Mouse (Mus musculus) c-Kit-positive CD71-positive TER-119-positive erythroid progenitor cells, embryonic 14.5 days (primary cell): Measurements from ENCODE around the gene Mutyh.

Source experiments
- DNase-seq: peaks from one replicate; pipeline ENCODE4 v3.0.0-alpha.2; 2013; ENCODE audit warnings: low spot score

Mutyh gene

DNA sequence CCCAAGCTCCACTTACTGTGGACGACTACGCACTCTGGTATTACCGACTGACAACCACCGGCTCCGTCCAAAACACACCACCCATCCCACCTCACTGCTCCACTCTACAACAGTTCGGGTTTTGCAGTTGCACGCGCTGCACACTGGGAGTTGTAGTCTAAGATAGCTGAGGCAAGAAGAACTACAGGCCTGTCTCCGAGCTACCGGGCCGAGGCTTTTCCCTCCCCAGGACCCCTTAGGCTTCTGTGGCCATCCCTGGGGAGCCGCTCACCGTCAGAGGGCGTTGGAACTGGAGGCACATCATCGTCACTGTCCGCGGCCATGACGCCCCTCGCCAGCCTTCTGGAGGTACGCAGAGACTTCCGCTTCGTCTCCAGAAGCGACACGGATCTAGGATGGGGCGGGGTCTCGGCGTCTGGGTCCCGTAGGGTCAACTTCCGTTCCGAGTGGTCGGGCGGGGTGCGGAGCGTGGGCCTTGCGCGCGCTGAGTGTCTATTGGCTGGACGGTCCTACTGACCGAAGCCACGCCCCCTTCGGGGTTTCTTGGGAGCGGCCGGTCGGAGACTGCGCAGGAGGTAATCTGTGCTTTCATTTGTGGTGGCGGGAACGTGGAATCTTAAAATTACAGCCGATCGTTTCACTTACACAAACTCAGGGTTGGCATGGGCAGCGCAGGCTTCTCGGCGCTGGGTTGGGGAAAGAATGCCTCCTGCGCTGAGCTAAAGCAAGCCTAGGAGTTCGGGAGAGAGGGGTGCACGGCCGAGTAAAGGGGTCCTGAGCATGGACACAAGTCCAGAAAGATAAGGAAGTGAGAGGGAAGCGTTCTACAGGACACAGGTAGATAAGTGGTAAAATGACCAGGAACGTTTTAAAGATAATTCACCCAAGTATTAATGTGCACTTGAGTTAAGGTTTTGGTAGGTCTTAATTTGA is at the start of gene Mutyh, which contains the start of gene Toe1:
TSS of gene Mutyh (plus strand) at position 527 of the 933 bp plus-strand sequence.
TSS of gene Toe1 (minus strand) at position 444 of the 933 bp plus-strand sequence.
- DNase-seq: peak; percentile 95

DNA sequence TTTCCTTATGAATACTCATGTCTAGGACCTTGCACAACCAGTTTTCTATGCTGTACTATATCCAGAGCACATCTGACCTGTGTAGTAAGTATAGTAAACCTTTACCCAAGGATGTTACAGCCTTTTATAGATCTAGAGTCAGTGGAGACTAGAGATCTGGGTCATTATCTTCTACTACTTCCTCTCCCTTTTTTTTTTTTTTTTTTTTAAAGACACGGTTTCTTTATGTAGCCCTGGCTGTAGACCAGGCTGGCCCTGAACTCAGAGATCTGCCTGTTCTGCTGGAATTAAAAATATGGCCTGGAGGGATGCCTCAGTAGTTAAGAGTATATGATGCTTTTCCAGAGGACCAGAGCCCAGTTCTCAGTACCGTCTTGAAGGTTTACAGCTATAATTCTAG is 45.6 kb upstream of the Mutyh start:
- no peak for DNase-seq

DNA sequence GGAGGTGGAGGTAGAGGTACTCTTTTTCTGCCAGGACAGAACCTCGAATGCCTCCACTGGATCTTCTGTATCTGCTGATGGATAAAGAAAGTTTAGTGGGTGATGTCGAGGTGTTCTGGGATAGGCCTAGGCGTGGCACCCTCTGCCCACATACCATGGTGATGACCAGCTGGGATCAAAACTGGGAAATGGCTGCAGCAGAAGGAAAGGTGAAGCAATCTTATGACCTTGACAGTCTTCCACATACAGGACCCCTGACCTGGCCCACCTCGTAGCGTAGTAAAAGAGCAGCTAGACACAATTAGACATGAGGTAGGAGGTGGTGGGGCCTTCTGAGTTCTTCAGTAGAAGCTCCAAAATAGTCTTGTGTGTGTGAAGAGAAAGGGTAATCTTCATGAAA is 43.5 kb upstream of the Mutyh start:
- no peak for DNase-seq

DNA sequence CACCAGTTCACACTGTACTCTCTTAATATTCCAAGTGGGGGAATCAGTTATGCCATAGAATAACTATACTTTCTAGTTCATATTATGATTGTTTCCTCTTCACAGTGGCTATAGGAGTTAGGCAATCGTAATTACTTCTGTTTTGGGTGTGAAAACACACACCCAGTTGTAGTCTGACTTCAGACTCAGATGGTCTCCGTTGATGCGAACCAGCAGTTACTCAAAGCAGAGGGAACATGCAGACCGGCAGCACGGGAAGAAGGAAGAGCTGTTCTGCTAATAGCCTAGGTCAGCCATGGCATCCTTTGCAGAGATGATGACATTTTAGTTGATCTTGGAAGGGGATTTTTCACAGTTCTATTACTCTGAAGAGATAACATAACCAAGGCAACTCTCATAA is 39.0 kb upstream of the Mutyh start:
- no peak for DNase-seq

DNA sequence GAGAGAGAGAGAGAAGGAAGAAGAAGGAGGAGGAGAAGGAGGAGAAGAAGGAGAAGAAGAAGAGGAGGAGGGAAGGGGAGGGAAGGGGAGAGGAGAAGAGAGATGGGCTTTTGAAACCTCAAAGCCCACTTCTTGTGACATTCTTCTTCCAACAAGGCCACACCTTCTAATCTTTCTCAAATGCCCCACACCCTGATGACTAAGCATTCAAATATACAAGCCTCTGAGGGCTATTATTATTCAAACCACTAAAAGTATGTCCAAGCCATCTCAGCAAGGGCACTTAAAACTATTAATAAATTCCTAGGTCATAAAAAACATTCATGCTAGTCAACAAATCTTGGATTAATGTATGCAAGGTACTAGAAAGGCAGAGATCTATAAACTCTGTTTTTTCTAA is 38.5 kb upstream of the Mutyh start:
- DNase-seq: peak; percentile 20

DNA sequence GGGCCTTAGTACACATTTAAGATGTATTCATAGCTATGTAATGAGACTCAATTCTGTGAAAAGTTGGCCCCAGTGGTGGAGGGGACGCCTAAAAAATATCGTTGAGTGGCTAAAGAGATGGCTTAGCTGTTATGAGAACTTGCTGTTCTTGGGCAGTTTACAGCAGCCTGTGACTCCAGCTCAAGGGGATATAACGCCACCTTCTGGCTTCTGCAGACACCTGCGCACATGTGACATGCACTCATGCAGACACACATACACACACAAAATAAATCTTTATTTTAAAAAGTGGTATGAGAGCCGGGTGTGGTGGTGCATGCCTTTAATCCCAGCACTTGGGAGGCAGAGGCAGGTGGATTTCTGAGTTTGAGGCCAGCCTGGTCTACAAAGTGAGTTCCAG is 31.1 kb upstream of the Mutyh start:
- DNase-seq: no peak

DNA sequence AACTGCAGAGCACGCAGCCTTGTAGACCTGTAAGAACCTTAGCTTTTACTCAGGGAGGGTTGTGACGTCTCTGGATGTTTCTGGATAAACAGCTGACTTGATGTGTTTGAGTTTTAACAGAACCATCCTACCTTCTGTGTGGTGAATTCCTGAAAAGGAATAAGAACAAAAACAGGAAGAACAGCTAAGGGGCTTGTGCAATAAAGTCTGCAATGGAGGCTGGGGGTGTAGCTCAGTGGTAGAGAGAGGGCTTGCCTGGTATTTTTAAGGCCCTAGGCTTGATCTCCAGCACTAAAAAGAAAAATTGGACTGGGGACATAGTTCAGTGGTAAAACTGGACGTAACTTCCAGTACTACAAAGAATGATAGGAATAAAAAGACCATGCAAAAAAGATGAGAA is 30.4 kb upstream of the Mutyh start:
- no peak for DNase-seq

DNA sequence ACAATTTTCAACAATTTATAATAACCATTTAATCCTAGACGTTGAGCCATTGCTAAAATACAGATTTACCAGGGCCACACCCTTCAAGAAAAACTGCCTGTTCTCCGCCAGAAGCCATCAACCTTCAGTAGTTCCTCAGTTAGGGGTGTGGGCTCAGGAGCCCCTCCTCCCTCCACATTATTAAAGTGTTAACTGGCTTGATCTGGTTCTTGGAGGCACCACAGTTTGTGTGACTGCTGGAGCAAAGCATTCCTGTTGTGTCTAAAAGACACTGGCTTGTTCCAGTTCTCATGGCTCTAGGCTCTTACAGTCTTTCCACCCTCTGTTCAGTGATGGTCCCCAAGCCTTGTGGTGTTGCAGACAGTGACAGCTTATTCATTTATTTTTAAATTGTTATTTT is 27.0 kb upstream of the Mutyh start:
- no peak for DNase-seq

DNA sequence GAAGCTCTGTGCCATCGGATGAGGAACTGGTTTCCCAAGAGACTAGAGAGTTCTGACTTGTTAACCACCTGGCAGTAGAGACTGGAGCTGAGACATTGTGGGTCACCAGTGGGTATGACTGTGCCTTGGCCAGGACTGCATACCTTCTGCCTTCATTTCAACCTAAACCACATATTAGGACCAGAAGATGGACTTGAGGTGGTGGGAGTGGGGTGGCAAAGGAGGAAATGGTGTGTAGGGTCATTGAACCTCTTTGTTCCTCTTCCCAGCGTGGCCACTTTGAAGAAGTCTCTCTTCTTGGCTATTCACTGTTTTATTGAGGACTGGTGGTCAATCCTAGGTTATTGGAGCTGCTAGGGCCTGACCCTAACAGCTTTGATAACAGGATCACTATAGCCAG is 26.2 kb upstream of the Mutyh start:
- DNase-seq: no peak

DNA sequence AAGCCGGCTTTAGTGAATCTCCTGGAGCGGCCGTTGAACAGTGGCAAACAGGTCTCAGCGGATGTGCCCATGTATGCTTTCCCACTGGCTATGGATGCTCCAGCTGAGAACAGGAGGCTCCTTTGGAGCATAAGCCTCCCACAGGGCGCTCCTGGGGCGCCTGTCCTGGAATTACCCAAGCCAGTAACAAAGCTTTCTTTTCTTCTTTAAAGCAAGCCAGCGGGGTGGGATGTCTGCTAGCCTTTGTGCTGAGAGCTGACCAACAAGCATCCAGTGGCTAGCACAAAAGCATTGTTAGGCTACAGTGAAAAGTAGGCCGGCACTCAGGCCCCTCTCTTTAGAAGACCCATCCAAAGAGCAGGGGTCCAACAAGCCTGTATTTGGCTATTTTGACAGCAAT is 25.4 kb upstream of the Mutyh start:
- no peak for DNase-seq

DNA sequence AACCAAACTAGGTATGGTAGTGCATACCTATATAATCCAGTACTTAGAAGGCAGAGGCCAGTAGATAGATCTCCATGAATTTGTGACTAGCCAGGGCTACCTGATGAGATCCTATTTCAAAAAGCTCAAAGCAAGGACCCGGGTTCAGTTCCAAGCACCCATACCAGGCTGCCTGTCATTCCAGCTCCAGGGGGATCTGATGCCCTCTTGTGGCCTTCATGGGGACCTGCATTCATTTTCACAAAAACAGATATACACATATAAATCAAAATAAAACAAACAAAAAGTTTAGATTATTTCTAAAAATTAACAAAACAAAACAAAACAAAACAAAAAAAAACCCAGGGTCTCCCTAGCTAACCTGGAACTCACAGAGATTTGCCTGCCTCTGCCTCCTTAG is 20.9 kb upstream of the Mutyh start:
- DNase-seq: no peak

DNA sequence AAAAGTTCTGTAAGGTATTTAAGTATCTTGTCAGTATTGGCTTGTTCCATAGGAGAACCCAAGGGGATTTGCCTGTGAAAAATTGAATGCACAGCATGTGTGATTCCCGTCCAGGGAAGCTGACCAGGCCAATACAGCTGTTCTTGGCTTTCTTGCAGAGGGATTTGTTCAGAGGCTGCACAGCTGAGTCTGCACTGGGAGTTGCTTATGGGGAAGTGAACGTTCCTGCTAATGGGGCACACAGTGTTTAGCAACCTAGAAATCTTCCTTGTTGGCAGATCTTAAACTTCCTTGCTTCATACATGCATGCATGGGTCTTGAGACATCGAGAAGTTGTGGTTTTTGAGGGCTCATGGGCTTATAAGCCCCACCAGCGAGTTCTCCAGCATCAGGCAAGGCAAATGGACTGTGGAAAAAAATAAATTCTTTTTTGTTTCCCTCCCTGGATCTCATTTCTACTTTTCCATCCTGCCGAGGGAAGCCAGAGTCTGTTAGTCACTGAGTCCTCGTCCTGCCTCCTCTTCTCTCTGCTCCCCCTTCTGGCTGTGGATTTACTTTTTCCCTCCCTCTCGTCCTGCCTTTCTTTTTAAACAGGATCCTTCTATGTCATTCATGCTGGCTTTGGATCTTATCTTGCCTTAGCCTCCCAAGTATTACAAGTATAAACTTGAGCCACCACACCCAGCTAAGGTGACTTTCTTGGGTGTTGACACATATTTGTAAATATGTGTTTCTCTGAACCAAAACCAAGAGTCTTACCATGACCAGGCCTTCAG is 19.4 kb upstream of the Mutyh start:
- no peak for DNase-seq

DNA sequence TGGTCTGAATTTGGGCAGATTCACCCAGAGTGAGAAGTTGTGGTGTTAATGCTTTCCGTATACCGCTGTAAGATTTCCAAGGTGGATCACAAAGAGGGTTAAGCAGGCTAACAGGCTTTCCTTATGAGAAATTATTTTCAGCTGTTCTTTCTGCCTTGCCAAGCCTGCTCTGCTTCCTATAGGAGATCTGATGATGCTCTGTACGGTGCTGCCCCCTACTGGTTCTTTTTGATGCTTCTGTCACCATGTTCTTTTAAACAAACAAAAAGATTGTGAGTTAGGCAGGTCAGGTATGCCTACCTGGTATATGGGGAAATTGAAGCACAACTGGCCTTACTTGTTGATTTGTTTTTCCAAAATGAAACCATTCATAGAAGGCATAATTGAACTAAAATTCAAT is 18.6 kb upstream of the Mutyh start:
- peak; percentile 81 for DNase-seq

DNA sequence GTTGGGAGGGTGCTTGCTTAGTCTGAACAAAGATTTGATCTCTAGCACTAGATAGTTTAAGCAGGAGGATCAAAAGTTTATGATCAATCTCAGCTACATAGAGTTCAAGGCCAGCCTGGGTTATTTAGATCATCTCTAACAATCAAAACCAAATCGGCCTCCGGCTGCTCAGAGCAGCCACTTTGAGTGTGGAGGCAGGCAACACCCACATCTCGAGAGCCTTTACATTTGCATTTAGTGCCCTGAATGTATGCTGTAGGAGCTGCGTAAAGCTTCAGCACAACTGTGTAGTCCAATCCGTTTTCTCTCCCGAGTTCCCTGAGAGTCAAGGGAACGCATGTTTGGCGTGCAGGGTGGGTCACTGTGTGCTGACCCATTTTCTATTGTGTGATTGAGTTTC is 15.1 kb upstream of the Mutyh start:
- no peak for DNase-seq

DNA sequence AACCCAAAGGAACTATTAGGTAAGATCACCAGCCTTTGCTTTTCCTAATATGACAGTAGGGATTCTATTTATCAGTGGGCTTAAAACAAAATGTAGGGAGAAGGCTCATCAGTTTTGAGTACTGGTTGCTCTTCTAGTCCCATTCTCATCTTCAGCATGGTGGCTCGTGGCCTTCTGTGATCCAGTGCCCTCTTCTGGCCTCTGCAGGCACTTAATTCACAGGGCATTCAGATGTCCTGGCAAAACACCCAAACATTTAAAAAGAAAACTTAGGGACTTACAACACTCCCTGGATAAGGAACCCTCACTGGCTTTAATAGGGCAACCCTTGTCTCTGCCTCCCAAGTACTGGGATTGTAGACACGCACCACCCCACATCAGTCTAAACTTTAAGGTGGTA is 13.2 kb upstream of the Mutyh start:
- DNase-seq: no peak

DNA sequence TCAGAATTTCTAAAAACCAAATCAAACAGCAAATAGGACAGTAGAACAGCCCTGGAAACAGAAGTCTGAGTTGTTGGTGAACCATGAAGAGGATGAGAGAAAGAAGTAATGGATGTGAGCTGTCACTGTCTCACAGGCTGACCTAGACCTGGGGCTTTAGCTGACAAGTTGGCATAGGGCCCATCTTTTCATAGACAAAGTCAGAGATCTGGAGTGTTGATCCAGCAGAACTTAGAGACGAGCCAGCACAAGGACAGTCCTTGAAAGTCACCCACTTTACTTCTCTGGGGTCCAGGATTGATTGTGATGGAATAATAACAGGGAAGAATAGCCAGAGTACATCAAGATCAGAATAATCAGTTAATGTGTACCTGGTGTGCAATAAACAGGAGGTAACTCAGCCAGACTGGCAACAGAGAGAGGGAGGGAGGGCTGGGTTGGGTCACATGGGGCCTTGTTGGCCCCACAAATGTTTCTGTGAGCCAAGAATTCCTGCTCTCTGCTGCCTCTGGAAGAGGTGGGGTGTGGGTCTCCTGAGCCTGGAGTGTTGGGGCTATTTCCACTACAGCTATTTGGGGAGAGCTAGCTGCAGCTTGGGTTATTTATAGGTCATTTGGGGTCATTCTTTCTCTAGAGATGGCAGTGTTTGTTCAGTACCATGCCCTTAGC is 10.9 kb upstream of the Mutyh start:
- no peak for DNase-seq

DNA sequence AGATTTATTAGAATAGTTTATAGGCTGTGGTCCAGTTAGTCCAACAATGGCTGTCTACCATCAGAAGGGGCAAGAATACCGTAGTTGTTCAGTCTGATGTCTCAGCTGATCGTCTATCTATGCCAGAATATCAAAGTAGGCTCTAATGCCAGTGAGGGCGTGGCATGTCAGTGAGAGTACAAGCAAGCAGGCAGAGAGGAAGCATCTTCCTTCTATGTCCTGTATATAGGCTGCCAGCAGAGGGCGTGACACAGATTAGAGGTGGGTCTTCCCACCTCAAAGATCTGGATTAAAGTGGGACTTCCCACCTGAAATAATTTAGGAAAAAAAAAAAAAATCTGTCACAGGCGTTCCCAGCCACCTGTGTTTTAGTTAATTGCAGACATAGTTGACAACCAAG is 7.6 kb upstream of the Mutyh start:
- DNase-seq: peak; percentile 42

DNA sequence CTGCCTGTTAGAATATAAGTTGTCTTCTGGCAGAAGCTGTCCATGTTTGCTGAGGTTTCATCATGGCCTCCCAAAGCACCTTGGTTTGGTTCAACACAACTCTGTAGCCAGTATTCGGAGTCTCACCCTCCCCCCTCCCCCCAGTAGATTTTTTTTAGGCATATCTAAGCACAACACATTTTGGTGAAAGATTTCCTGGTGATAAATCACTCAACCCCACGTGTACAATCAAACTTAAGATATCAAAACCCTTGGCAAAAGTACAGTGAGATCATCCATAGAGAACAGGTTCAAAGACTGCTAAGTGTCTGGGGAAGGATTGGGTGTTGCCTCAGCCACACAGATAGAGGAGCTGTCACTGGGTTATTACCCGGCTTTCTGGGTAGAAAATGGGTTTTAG is 3.5 kb downstream of the Mutyh start:
- no peak for DNase-seq

DNA sequence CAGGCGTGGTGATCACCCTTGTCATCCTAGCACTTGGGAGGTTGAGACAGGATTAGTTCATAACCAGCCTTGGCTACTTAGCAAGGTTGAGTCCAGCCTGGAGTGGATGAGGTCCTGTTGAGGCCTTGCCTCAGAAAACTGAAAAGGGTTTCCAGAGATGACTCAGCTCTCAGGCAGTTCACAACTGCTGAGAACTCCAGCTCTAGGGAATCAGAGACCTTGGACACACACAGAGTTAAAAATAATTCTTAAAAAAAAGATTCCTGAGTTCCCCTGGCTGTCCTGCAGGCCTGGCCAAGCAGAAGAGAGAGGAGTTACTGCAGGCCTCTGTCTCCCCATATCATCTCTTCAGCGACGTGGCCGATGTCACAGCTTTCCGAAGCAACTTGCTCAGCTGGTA is 7.8 kb downstream of the Mutyh start:
- no peak for DNase-seq

DNA sequence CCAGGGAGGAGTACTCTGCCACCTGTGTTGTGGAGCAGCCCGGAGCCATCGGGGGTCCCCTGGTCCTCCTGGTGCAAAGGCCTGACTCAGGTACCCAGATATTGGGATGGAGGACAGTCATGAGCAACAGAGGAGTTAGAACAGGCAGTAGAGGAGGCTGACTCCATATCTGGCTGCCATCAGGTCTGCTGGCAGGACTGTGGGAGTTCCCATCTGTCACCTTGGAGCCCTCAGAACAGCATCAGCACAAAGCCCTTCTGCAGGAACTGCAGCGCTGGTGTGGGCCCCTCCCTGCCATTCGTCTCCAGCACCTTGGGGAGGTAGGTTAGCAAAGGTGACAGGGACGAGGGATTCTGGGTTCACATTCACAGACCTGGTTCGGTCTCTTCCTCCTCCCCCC is 10.0 kb downstream of the Mutyh start:
- DNase-seq: no peak

DNA sequence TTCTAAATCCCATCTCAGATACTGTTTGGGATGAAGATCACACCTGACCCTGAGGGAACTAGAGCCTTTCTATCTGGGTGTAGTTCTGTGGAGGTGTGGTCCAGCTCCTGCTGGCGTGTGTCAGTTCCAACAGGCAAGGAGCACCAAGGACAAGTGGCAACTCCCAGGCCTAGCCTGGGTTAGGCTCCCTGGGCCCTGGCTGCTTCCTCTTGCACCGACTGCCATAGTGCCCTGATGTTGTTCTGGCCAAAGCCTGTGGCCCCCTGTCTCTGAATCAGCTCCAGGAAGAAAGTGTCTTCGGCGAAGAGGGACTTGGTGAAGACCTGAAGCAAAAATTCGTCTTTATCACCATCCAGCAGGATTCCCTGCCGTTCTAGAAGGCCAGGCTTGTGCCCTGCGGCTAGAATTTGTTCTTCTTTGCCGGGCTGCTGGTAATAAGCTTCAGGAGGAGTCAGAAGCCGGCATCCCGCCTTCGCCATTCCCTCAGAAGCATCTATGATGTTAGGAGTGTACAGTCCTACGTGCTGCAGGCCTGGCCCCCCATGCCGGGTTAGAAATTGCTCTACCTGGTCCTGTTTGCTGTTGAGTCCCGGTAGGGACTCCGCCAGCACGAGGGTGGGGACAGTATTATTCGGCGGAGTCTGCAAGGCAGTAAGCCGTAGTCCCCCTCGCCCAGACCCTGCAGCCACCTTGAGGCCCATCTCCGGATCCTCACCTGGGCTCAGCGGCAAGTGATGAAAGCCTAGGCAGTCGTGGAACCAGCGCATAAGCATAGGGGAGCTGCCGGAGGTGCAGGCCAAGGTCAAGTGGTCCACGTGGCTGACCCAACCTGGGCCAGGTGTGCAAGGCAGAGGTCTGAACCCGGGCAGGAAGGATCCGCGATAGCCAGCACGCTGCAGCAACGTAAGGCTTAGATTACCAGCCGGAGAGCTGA is 12.7 kb downstream of the Mutyh start:
- no peak for DNase-seq
